Mouse (Mus musculus) induced T-regulatory cell, adult 2 months (primary cell): ENCODE results near the gene Knop1.

Experiments used
- DNase-seq: peaks from one replicate; pipeline ENCODE4 v3.0.0-alpha.2; 2012; ENCODE audit warnings: low read depth

The Knop1 gene

DNA sequence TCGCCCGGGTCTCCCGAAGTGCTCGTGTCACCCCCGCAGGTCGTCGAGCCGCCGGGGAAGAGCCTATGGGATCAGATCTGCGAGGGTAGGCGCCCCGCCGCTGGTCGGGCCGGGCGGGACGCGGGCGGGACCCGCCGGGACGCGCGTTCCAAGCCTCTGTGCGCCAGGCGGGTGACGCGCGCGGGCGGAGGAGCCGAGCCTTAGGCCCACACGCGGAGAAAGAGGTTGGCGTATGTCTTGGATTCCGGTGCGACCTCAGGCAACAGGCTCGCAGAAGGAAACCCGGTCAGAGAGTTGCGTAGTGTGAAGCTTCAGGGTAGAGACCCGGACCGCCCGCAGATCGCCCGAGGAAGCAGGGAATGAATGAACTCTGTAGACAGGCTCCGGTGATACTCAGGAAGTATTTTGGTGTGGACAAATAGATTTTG, at the start of gene Knop1:
TSS of gene Knop1 (minus strand) at position 378 of the 428 bp plus-strand sequence.
- no peak for DNase-seq

DNA sequence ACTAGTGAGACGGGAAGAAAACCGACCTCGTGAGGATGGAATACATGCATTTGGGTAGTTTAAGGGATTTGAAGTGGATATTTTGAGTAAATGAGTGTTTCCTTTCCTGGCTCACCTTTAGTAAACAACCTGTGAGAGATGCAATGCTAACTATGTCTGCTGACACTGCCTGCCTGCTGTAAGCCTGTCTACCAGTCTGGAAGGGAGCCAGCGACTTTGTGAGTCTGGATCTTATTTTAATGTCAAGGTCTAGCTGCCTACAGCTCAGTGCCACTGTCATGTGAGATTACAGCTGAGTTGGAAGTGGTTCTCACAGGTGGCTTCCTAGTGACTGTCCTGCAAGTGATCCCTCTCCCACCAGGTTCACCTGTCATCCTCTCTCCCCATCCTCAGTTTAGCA, 48.5 kb upstream of the Knop1 start:
- no peak for DNase-seq

DNA sequence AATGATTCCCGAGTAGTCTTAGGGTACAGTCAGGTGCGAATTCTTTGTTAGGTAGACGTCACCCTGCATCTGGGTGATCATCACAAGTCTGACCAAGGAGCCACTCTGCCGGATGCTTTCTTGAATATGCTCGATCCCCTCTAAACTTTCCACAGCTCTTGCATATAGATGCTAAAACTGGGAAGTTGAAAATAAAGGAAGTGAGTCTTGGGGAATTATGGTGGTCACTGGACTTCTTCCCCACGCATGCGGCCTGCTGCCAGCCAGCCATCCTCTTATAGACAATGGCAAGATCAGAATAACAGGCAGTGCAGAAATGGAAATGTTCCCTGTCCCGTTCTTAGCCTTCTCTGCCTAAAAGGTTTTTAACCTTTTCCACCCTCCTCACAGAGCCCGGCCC, 47.8 kb upstream of the Knop1 start:
- no peak for DNase-seq

DNA sequence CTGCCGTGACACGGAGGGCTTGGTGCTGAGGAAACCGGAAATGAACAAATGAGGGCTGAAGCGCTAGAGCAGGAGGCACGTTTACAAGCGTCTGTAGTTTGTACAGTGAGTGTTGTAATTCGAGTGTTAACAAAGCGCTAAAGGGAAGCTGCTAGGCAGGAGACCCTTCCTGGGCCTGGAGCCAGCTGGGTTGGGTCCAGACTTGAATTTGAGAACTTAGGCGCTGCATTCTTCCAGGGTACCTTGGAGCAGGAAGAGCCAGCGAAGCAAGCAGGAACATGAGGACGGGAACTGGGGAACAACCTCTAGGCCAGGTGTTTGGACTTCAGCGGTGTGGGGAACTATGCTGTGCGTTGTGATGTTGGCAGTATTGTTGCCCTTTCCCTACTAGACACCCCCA, 46.9 kb upstream of the Knop1 start:
- DNase-seq: no peak

DNA sequence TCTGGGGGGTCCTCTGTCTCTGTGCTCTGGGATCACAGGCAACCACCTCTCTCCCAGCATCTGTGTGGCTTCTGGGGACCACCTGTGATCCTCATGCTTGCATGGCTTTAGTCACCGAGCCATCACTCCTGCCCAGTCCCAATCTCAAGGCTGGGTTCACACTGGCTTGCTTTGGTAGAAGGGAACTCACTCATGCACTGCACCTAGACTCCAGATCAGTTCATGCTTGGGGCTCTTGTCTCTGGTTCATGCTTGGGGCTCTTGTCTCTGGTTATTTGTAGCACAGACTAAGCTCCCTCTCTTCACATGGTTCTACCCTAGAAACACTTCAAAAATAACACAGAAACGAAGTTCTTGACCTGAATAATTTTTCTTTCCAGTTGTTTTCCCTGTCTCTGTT, 44.0 kb upstream of the Knop1 start:
- no peak for DNase-seq

DNA sequence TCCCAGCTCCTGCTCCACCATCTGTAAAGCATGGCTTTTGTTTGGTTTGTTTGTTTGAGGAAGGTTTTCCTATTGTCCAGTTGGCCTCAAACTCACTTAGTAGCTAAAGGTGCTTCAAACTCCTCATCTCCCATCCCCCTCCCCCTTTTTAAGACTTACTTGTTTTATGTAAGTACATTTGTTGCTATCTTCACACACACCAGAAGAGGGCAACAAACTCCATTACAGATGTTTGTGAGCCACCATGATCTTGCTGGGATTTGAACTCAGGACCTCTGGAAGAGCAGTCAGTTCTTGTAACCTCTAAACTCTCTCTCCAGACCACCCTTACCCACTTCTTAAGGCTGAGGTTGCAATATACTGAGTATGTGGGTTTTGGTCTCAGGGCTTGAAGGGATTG, 42.0 kb upstream of the Knop1 start:
- no peak for DNase-seq

DNA sequence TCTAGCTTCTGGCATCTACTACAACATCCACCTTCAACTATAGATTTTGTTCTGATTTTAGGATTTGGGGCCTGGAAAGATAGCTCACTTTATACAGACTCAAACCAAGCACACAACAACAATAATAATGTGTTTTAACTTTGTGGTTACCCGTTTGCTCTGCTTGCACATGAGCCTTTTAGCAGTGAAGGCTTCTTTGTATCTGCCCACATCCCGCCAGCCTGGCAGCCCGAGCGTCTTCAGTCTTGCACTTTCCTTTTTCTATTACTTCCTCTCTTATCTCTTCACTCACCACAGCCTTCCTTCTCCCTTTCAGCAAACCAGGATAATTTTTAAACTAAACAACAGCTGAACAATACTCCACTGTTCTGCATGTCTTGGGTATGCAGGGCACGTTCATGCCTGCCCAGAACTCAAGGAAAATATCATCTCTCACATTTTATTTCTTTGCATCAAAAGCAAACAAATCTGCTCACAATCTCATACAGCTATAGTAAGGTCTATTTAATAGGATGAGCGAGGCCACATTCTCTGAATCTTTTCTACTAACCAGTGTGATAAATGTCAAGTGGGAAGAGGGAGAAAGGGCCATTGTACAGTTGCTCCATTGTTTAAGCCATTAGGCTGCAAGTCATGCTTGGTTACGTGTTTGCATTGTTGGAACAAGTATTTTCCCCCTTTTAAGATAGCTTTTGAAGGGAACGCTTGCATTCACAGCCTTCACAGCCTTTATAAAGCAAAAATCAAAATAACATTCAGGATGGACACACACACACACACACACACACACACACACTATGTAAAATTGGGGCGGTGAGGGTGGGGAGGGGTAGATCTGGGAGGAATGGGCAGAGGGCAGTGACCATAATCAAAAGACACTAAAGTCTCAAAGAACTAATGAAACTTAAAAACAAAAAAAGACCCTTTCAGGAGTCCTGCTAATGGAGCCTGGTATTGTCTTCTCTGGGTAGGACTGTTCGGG, 39.7 kb upstream of the Knop1 start:
- no peak for DNase-seq

DNA sequence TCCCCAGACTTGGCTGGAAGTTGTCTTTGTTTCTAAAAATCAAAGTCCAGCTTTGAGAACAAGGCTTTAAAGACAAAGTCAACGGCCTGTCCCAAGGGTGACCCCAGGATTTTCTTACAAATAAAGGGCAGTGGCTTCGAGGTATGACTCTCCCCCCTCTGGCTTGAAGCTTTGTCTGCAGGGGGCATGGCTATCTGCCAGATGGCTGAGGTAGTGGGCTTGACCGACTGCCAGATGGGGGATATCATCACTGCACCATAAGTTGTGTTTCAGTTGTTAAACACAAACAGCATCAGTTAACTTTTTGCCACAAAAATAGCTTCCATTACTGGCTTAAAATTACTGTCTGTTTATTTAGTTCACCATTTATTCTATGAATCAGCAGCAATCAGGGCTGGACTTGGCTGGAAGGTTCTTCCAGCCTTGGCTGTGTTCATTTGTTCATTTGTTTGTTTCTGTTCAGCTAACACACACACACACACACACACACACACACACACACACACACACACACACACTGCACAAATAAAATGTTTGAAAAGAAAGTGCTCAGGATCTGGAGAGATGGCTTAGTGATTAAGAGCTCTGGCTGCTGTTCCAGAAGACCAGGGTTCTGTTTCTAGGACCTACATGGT, 33.1 kb upstream of the Knop1 start:
- DNase-seq: no peak

DNA sequence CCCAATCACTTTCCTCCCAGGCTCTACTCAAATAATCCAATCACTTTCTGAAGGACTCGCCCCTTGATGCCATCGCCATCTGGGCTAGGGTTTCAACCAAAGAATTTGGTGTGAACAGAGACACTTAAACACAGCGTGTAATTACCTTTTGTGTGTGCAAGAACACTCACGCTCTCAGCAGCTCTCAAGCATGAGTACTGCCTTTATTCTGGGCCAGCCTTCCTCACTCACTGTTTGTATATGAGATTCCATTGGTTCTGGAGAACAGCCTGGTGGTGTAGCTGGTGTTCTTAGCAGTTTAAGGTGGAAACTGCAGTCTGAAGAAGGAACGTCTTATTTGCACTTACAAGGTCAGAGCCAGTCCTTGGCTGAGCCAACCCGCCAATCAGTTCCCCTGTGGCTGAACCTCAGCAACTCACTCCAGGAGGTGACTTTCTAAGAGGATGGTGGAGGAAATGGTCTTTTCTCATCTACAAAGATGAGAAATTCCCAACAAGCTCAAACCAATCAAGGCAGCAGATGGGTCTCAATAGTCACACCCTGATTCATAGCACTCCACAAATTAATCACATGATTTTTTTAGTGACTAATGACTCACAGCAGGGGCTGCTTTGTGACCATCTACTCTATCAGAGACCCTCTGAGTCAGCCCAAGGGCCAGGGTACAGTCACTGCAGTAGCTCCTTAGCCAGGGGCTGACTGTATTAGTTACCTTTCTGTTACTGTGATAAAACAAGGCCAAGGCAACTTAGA, 31.4 kb upstream of the Knop1 start:
- DNase-seq: no peak

DNA sequence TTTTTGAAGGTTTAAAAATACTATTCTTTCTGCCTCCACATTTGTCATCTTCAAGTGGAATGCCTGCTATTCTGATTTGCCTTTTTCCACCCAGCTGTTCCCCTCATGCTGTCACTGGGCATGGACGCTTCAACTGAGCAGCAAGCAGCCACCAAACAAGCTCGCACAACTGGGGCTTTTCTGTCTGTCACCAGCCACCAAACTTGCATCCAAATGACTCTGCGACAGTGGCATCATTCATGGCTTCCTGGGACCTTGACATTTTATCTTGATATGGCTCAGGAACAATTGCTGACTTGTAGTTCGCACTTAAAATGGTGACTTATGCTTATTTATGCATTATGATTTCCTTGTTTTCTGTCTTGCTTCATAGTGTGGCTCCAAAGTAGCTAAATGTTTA, 28.9 kb upstream of the Knop1 start:
- no peak for DNase-seq

DNA sequence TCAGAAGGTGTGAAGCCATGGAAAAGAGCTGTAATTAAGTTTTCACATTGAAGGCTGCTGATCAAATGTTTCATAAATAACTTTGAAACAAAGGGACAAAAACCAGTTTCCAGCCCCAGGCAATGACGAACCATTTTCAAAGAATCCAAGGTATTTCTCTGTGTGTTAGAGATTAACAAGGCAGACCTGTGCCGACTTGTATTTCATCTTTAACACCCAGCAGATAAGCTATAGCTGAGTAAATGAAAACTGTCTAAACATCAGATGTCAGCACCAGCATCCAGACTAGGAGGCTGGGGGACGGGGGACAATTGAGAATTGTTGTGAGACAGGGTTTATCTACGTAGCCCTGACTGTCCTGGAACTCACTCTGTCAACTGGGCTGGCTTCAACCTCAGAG, 27.9 kb upstream of the Knop1 start:
- DNase-seq: no peak

DNA sequence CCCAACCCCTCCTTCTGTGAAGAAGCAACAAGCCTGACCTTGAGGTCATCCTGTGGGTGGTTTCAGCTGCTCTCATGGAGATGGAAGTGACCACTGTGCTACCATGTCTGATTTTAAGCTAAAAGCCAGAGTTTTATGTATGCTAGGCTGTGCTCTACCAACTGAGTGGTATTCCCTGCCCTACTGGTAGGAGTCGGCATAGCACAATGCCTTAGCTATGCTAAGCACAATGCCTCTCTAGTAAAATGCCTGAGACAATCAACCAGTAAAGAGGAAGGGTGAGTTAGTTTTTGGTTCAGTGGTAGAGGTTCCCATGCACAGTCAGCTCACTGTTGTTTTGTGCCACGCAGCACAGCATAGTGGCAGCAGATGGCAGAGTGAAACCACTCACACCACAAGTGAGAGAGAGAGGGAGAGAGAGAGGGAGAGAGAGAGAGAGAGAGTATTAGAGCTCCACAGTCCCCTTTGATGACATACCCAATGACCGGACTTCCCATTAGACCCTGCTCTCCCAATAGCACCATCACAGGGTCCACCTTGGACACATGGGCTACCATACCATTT, 23.5 kb upstream of the Knop1 start:
- no peak for DNase-seq

DNA sequence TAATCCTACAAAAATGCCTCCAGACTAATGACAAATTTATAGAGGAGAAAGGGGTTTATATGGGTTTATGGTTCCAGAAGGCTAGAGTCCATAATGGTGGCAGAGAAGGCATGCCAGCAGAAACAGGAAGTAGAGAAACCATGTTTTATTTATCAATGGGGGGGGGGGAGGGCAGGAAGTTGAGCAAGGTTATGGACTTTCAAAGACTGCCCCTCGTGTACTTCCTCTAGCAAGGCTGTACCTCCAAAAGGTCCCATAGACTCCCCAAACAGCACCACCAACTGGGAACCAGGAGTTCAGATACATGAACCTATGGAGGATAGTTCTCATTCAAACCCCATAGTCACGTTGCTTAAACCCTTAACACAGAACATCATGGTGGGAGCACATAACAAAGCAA, 9.3 kb upstream of the Knop1 start:
- DNase-seq: no peak

DNA sequence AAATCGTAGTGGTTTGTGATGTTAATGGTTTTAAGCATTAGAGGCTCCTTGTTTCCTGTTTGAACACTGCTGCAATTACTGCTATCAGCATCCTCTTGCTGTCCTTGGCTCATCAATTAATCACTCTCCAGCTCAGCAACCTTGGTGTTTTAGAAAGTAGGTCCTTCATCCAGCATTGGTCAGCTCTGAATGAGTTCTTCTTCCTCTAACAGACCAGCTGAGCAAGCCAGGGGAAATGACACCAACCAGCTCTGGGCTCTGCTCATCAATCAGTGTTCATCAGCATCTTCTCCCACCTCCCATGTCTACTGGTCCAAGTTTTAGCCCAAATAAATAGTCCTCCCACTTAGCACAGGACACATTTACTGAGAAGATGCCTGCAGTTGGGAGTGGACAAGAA, 2.6 kb upstream of the Knop1 start:
- no peak for DNase-seq

DNA sequence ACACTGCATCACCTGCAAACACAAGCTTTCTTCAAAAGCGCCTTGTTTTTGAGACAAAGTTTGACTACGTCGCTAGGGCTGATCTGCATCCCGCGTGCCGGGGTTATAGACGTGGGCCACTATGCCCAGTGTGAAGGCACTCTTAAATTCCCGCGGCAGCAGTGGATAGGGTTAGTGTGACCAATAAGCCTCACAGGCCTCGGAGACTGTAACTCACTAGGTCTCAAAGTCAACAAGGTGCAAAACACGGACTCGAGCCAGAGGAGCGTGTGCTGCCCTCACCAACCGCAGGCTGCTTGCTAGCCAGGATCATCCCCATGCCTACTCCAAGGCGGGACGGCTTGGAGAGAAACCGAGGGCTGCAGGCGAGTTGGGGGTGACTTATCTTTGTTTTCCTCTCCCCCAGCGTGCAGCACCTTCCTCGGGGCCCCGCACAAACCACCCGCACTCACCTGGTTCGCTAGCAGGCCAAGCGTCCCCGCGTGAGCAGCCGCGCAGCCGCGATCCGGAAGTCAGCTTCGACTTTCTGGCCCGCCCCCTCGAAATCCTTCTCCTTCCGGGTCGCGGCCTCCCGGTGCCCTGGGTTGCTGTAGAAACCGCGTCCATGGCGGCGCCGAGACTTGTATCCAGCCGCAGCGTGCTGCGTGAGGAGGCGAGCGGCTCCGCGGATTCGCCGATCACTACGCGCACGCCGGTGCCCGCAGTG, 730 bp downstream of the Knop1 start, which contains the start of gene Iqck:
TSS of gene Iqck (plus strand) at position 582 of the 706 bp plus-strand sequence.
- peak; percentile 94 for DNase-seq

DNA sequence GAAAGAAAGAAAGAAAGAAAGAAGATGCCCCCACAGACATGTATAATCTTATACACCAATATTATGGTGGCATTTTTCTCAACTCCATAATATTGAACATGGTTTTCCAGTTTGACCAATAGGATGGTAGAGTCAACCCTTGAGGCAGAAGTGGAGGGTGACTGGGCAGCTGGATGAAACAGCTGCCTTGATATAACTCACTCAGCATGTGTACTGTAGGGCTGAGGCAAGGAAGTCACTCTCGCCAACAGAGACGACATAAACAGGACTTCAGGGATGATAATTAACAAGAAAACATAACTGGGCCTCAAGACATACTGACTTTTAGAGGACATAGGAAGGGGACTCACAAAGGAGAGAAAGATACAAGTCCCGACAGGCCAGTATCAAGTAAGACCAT, 1.4 kb downstream of the Knop1 start:
- no peak for DNase-seq

DNA sequence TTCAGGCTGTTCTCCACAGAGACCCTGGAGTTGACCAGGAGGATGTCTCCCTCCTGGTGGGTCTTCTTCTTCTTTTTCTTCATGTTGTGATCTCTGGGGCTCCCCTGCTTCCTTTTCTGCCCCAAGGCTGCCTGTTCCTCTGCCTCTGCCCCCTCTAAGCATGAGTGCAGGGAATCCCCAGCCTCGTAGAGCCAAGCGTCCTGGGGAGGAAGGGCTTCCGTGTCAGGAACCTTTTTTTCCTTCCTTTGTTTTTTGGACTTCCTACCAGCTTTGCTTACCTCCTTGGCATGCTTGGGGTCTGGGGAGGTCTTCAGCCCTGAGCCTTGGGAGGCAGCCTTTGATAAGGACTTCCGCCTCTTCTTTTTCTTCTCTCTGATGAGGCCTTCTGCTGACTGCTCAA, 3.4 kb downstream of the Knop1 start:
- no peak for DNase-seq

DNA sequence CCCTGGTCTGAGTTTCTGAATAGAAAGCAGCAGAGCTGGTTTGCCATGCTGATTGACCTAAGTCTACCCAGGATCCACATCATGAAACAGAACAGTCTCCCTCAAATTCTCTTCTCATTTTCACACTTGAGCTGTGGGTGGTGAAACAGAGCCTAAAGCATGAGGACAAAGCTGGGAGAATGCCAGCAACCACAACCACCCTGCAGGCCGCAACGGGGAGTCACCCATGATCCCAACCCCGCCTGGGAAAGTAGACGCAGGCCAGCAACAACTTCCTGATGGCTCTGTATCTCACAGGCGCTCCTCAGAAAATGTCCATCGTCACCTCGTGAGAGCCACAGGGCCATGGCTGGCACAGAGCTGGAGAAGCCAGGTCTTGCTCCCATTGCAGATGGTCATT, 4.5 kb downstream of the Knop1 start:
- DNase-seq: no peak

DNA sequence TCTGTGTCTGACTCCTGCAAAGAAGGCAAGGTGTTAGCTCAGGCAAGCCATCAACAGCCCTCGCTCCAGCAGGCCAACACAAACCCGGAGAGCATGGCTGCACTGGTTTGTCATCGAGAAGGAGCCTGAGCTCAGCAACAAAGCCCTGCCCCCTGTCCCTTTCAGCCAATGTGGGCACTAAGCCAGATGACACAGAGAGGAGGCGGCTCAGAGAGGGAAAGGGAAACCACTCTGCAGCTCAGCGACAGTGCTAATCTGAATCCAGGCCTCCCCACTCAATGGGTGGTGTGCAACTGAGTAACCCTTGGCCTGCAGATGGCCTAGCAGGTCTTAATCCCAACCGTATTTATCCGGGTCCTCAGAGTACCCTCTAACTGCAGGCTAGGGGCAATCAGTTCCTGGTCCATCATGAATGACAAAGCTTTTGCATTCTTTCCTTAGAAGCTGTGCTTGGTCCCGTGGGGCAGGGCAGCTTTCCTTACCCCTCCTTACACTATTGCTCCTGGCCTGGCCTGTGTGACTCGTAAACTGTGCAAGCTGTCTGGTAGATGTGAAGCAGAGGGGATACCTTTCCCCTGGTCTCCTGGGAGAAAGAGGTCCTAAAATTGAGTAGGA, 5.3 kb downstream of the Knop1 start:
- DNase-seq: no peak

DNA sequence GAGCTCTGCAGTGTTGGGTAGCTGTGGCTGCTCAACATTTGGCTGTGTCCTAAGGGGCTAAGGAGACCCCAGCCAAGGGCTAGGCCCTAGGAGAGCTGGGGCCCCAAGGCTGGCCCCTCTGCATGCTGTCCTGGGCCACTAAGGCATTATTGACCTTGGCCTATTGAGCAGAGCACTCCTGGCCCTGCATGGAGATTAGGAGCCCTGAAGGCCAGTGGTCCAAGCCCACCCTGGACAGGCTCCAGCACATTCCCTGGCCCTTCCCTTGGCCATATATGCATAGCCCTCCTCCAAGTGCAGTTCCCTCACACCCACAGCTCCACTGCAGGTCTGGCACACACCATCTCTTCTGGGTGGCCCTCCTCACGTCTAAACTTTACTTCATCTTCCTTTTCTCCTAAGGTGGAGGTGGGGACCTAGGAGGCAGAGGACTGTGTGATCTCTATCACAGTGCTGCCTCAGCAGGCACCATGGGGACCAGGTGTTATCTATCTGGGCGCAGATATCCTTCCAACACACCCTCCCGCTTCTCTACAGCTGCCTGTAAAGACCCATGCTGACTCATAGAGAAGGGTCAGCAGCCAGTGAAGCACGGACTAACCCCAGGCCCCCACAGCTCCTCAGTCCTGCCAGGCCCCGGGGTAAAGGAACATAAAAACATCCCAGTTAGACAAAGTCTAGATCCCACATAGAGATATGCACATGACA, 6.4 kb downstream of the Knop1 start:
- no peak for DNase-seq

DNA sequence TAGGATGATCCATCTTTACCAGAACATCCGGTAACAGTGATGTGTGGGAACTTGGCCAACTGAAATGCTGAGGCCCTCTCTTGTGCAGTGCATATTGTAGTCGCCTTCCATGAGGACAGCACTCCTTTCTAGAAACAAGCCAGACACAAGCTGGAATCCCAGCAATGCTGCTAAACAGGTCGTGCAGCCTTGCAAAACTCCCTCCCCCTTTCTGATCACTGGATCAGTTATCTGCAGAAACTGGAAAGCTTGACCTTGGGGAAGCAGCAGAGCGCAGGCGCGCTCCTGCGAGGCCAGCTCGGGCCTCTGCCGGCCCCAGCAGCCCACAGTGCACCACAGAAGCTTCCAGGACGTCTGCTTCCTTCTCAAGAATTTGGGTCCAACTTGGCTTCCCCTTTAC, 7.3 kb downstream of the Knop1 start:
- no peak for DNase-seq
